Mouse (Mus musculus) liver, embryonic 14.5 days (tissue): ENCODE measurements around the gene Ly75. TPM values are rescaled to one million over a fixed set of nuclear protein-coding genes. Genes with fewer than 3 reads are reported as not detected.

ENCODE experiments used
- ATAC-seq: fragments of 200-750 bp; cut with Nextera tagmentation; 2 replicates; pipeline ENCODE4 v1.8.0; 2017; ENCODE audit warnings: moderate number of reproducible peaks, mild to moderate bottlenecking, moderate library complexity; ENCODE audit not compliant: insufficient read depth
- DNase-seq, 3 experiments: peaks; one replicate each; pipeline ENCODE4 v3.0.0-alpha.2; 2012 to 2013; ENCODE audit warnings: low read depth in 3 of 3, low spot score in 3 of 3
- H3K27ac ChIP-seq: fragments of 300-500 bp; sonication (generic); 2 replicates; pipeline ENCODE4 v1.5.1; 2014; ENCODE audit warnings: moderate library complexity, mild to moderate bottlenecking, control low read depth, inconsistent platforms
- H3K27me3 ChIP-seq: fragments of 300-500 bp; sonication (generic); 2 replicates; pipeline ENCODE4 v1.6.1; 2014; ENCODE audit warnings: mild to moderate bottlenecking, low read length, moderate library complexity; ENCODE audit not compliant: control insufficient read depth, insufficient read depth
- H3K36me3 ChIP-seq: fragments of 300-500 bp; sonication (generic); replicated peaks from 2 replicates; pipeline ENCODE4 v1.6.1; 2014; ENCODE audit warnings: low read depth; ENCODE audit not compliant: control insufficient read depth, insufficient read depth
- H3K4me1 ChIP-seq, 2 experiments: fragments of 200-500 bp in 1 of 2; fragments of 300-500 bp in 1 of 2; sonication (generic) in 1 of 2; replicated peaks; 2 replicates each; pipeline ENCODE4 v1.6.1; 2012 to 2014; ENCODE audit warnings: antibody characterized with exemption in 1 of 2, inconsistent platforms in 1 of 2, low read length in 1 of 2; ENCODE audit not compliant: control insufficient read depth in 2 of 2, insufficient read depth in 2 of 2
- H3K4me2 ChIP-seq: fragments of 300-500 bp; sonication (generic); 2 replicates; pipeline ENCODE4 v1.6.1; 2014; ENCODE audit warnings: low read depth, mild to moderate bottlenecking, control low read depth, moderate library complexity
- H3K4me3 ChIP-seq, 2 experiments: fragments of 200-500 bp in 1 of 2; fragments of 300-500 bp in 1 of 2; sonication (generic) in 1 of 2; 2 replicates each; pipeline ENCODE4 v1.5.1; 2012 to 2014; ENCODE audit warnings: low read depth in 2 of 2, low read length in 2 of 2, mild to moderate bottlenecking in 2 of 2, control low read depth in 1 of 2, inconsistent platforms in 1 of 2, moderate library complexity in 1 of 2; ENCODE audit not compliant: insufficient read depth in 1 of 2
- H3K9ac ChIP-seq: fragments of 300-500 bp; sonication (generic); replicated peaks from 2 replicates; pipeline ENCODE4 v1.6.1; 2014; ENCODE audit warnings: mild to moderate bottlenecking, control low read depth, moderate library complexity
- H3K9me3 ChIP-seq: fragments of 300-500 bp; sonication (generic); 2 replicates; pipeline ENCODE4 v1.6.1; 2016; ENCODE audit warnings: low read length, mixed read lengths; ENCODE audit not compliant: control insufficient read depth
- CTCF ChIP-seq: IDR thresholded peaks from 2 replicates; pipeline ENCODE4 v1.5.1; 2016; ENCODE audit warnings: antibody characterized with exemption, low read depth, control low read depth
- EP300 ChIP-seq: IDR thresholded peaks from 2 replicates; pipeline ENCODE4 v1.6.1; 2016; ENCODE audit warnings: antibody characterized with exemption, low read depth
- WGBS: fragments of 180-500 bp; shearing (Covaris S2); extraction: QIAGEN DNeasy Blood & Tissue Kit; methylation state at CpG from one replicate; pipeline ENCODE4 v1.1.7; 2014; ENCODE audit not compliant: insufficient replicate concordance; 5-methylcytosine and 5-hydroxymethylcytosine counted together
- polyA plus RNA-seq, 2 experiments: library from polyadenylated mRNA; depleted of rRNA in 1 of 2; stranded (reverse) in 1 of 2; unstranded in 1 of 2; fragments of >200 nt; fragmentation: Nextera tagmentation in 1 of 2; extraction: Ambion mirVana in 1 of 2; gene quantifications; 2 replicates each; pipeline versions ENCODE4 v1.2.1 to v1.2.3; 2012 to 2014

The Ly75 gene
- polyA plus RNA-seq, 2 experiments, result 2.0 to 2.6 TPM

GRCm38 (mm10) chr2:60387363-60387762 is 4.3 kb upstream of the Ly75 start:
- no peaks in the 10 kb centered on the region; the same call in 1 of the 2 replicates for H3K27me3 ChIP-seq
- WGBS, result 26% methylated on average over 3 of the region's 3 CpGs
- H3K9ac ChIP-seq, result no peak overlapping the region
- DNase-seq (no peak), ATAC-seq (no peak)
- H3K27ac ChIP-seq, result no peak overlapping the region
- TF ChIP-seq EP300 (no peak), CTCF (no peak)
- no peaks in the 10 kb centered on the region for H3K36me3 ChIP-seq
- H3K4me2 ChIP-seq, result no peak overlapping the region
- peaks cover 0 to 4% of the 10 kb centered on the region in 2 experiments; a peak in 2 of 4 replicates for H3K4me1 ChIP-seq
- H3K9me3 ChIP-seq, result no peaks in the 10 kb centered on the region
- H3K4me3 ChIP-seq, result no peak overlapping the region

GRCm38 (mm10) chr2:60386835-60387234 is 3.7 kb upstream of the Ly75 start:
- Histone ChIP-seq H3K4me1 (peaks cover 0 to 4% of the 10 kb centered on the region in 2 experiments; a peak in 2 of 4 replicates), H3K9me3 (no peaks in the 10 kb centered on the region), H3K4me3 (no peak overlapping the region), H3K4me2 (no peak overlapping the region), H3K27me3 (no peaks in the 10 kb centered on the region; the same call in 1 of the 2 replicates), H3K9ac (no peak overlapping the region), H3K27ac (no peak overlapping the region), H3K36me3 (no peaks in the 10 kb centered on the region)
- TF ChIP-seq CTCF (no peak), EP300 (no peak)
- 21% methylated on average over 2 of the region's 2 CpGs for WGBS
- no peak for ATAC-seq
- no peak for DNase-seq

- TF ChIP-seq CTCF (no peak), EP300 (no peak)
- Histone ChIP-seq H3K27me3 (no peaks in the 10 kb centered on the region; the same call in 1 of the 2 replicates), H3K4me1 (peaks cover 0 to 4% of the 10 kb centered on the region in 2 experiments; a peak in 2 of 4 replicates), H3K27ac (no peak overlapping the region), H3K4me2 (no peak overlapping the region), H3K4me3 (no peak overlapping the region), H3K9me3 (no peaks in the 10 kb centered on the region), H3K36me3 (no peaks in the 10 kb centered on the region), H3K9ac (no peak overlapping the region)
- ATAC-seq, result no peak
- DNase-seq, result no peak
These were observed 1.6 kb upstream of the Ly75 start for GRCm38 (mm10) chr2:60384763-60385085.

- H3K27ac ChIP-seq, result no peak overlapping the region
- no peak for DNase-seq
- 44% methylated on average over 6 of the region's 7 CpGs for WGBS
- TF ChIP-seq EP300, result no peak
- H3K4me3 ChIP-seq, result no peak overlapping the region
- H3K27me3 ChIP-seq, result no peaks in the 10 kb centered on the region; the same call in 1 of the 2 replicates
- H3K9ac ChIP-seq, result no peak overlapping the region
- H3K4me2 ChIP-seq, result no peak overlapping the region
- no peak for ATAC-seq
- no peaks in the 10 kb centered on the region for H3K36me3 ChIP-seq
- H3K9me3 ChIP-seq, result no peaks in the 10 kb centered on the region
- H3K4me1 ChIP-seq, result peaks cover 0 to 4% of the 10 kb centered on the region in 2 experiments; a peak in 2 of 4 replicates
These were observed 1.1 kb upstream of the Ly75 start for GRCm38 (mm10) chr2:60384083-60384762.

- H3K4me1 ChIP-seq, result peaks cover 0 to 4% of the 10 kb centered on the region in 2 experiments; a peak in 2 of 4 replicates
- H3K4me2 ChIP-seq, result peak overlapping the region; percentile 54
- no peak overlapping the region for H3K9ac ChIP-seq
- DNase-seq (no peak), ATAC-seq (no peak)
- 27% methylated on average over 3 of the region's 3 CpGs for WGBS
- H3K36me3 ChIP-seq, result no peaks in the 10 kb centered on the region
- H3K27me3 ChIP-seq, result no peaks in the 10 kb centered on the region; the same call in 1 of the 2 replicates
- H3K9me3 ChIP-seq, result no peaks in the 10 kb centered on the region
- H3K4me3 ChIP-seq, result peak overlapping the region; percentile 37 to 49
- no peak overlapping the region for H3K27ac ChIP-seq
- no peak for TF ChIP-seq CTCF
- no peak for TF ChIP-seq EP300
These were observed 757 bp downstream of the Ly75 start for GRCm38 (mm10) chr2:60382346-60382745.
